Mouse (Mus musculus) hindbrain, embryonic 10.5 days (tissue): Measurements from ENCODE around the gene Zfp148. TPM values are rescaled to one million over a fixed set of nuclear protein-coding genes. Genes with fewer than 3 reads are reported as not detected.
"Not testable (repeated sequence)": the region's sequence is repeated elsewhere in the genome, so short reads cannot be mapped to it uniquely, and the experiment has no call there.

Source experiments
- DNase-seq: peaks from one replicate; pipeline ENCODE4 v3.0.0-alpha.2; 2017; ENCODE audit warnings: low spot score
- H3K27ac ChIP-seq: fragments of 300-500 bp; sonication (generic); 2 replicates; pipeline ENCODE4 v1.5.1; 2016; ENCODE audit warnings: mild to moderate bottlenecking, moderate library complexity
- H3K27me3 ChIP-seq: fragments of 300-500 bp; sonication (generic); 2 replicates; pipeline ENCODE4 v1.6.1; 2016; ENCODE audit warnings: mild to moderate bottlenecking; ENCODE audit not compliant: poor library complexity, insufficient read depth, severe bottlenecking
- H3K36me3 ChIP-seq: fragments of 300-500 bp; sonication (generic); 2 replicates; pipeline ENCODE4 v1.6.1; 2016; ENCODE audit warnings: mild to moderate bottlenecking, moderate library complexity
- H3K4me1 ChIP-seq: fragments of 300-500 bp; sonication (generic); replicated peaks from 2 replicates; pipeline ENCODE4 v1.6.1; 2016; ENCODE audit warnings: mild to moderate bottlenecking
- H3K4me3 ChIP-seq: fragments of 300-500 bp; sonication (generic); 2 replicates; pipeline ENCODE4 v1.5.1; 2016; ENCODE audit warnings: mild to moderate bottlenecking, moderate library complexity
- H3K9me3 ChIP-seq: fragments of 300-500 bp; sonication (generic); 2 replicates; pipeline ENCODE4 v1.6.1; 2016; ENCODE audit warnings: mild to moderate bottlenecking, moderate library complexity
- WGBS: fragments of 180-500 bp; shearing (Covaris S2); methylation state at CpG from one replicate; pipeline ENCODE4 v1.1.7; 2016; 5-methylcytosine and 5-hydroxymethylcytosine counted together
- polyA plus RNA-seq: library from polyadenylated mRNA; unstranded; fragments of >200 nt; fragmentation: Nextera tagmentation; extraction: Ambion mirVana; gene quantifications from 2 replicates; pipeline ENCODE4 v1.2.1, GENCODE M21; 2016

The Zfp148 gene
- polyA plus RNA-seq, 1 experiment from 2014 or later = 38.8 TPM

DNA sequence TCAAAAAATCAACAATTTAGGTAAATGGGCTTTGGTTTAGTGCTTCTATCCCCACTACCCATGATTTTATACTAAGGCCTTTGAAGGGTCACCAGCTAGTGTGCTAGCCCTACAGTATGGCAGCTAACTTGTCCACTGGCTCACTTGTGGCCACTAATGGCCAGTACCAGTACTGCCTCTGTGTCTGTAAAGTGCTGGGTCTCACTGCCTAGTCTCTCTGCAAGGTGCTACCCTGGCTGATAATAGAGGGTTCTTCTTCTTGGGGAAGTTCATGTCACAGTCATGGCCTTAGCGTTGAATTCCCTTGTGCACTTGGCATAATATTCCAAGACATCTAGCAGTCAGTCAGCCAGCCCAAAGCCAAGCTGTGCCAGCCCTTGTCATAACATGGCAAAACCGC is 100.5 kb downstream of the Zfp148 start:
- Histone ChIP-seq H3K27me3 (no peaks in the 10 kb centered on the region), H3K4me1 (no peaks in the 10 kb centered on the region), H3K36me3 (peaks cover 78% of the 10 kb centered on the region), H3K9me3 (peaks cover 4% of the 10 kb centered on the region; the same call in 1 of the 2 replicates), H3K4me3 (no peak overlapping the region), H3K27ac (no peak overlapping the region)
- 91% methylated on average over 2 of the region's 2 CpGs for WGBS
- DNase-seq = peak; percentile 20

- 94% methylated on average over 3 of the region's 3 CpGs for WGBS
- Histone ChIP-seq H3K9me3 (peaks cover 4% of the 10 kb centered on the region; the same call in 1 of the 2 replicates), H3K27ac (no peak overlapping the region), H3K4me1 (no peaks in the 10 kb centered on the region), H3K27me3 (no peaks in the 10 kb centered on the region), H3K4me3 (no peak overlapping the region), H3K36me3 (peaks cover 77% of the 10 kb centered on the region)
- no peak for DNase-seq
Measured at GRCm38 (mm10) chr16:33482309-33482708, 101.7 kb downstream of the Zfp148 start.

- H3K36me3 ChIP-seq = peaks cover 68% of the 10 kb centered on the region
- no peaks in the 10 kb centered on the region for H3K4me1 ChIP-seq
- H3K27me3 ChIP-seq = no peaks in the 10 kb centered on the region
- no peak overlapping the region for H3K27ac ChIP-seq
- 92% methylated on average over 4 of the region's 4 CpGs for WGBS
- DNase-seq = no peak
- no peak overlapping the region for H3K4me3 ChIP-seq
- no peaks in the 10 kb centered on the region for H3K9me3 ChIP-seq
Measured at GRCm38 (mm10) chr16:33487709-33488108, 107.1 kb downstream of the Zfp148 start.

GRCm38 (mm10) chr16:33494374-33494773 is 113.7 kb downstream of the Zfp148 start:
- H3K4me3 ChIP-seq = no peak overlapping the region
- H3K4me1 ChIP-seq = no peaks in the 10 kb centered on the region
- WGBS = 97% methylated on average over 4 of the region's 4 CpGs
- H3K27ac ChIP-seq = no peak overlapping the region
- H3K27me3 ChIP-seq = no peaks in the 10 kb centered on the region
- H3K36me3 ChIP-seq = peaks cover 56% of the 10 kb centered on the region
- no peak for DNase-seq
- H3K9me3 ChIP-seq = no peaks in the 10 kb centered on the region

- no peaks in the 10 kb centered on the region for H3K4me1 ChIP-seq
- no peak overlapping the region for H3K4me3 ChIP-seq
- H3K9me3 ChIP-seq = no peaks in the 10 kb centered on the region
- WGBS = 89% methylated on average over 4 of the region's 4 CpGs
- DNase-seq = no peak
- H3K36me3 ChIP-seq = peaks cover 13% of the 10 kb centered on the region
- no peaks in the 10 kb centered on the region for H3K27me3 ChIP-seq
- H3K27ac ChIP-seq = no peak overlapping the region
Measured at GRCm38 (mm10) chr16:33508082-33508481, 127.4 kb downstream of the Zfp148 start.

- not testable (repeated sequence) for DNase-seq, H3K9me3 ChIP-seq, H3K4me3 ChIP-seq, H3K27me3 ChIP-seq, H3K27ac ChIP-seq, H3K4me1 ChIP-seq
- 85% methylated on average over 2 of the region's 2 CpGs for WGBS
- peaks cover 12% of the 10 kb centered on the region for H3K36me3 ChIP-seq
Measured at GRCm38 (mm10) chr16:33509231-33509630, 128.6 kb downstream of the Zfp148 start.

DNA sequence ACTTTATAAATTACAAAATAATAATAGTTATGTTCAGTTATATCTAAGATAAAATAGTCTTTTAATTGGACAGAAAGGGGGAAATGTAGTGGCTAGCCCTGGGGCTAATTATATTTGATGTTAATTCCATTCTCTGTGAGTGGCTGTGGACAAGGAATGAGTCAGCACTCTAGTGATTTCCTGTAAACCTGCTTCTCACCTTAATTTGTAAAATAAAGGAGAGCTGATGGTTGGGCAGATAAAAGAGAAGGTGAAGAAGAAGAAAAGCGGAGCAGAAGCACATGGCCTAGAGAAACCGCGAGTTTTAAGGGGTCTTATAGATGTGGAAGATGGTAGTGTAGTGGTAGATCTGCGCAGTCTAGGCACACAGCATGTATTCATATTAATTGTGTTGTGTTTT is 130.2 kb downstream of the Zfp148 start:
- H3K4me3 ChIP-seq, H3K27ac ChIP-seq, H3K36me3 ChIP-seq, H3K4me1 ChIP-seq, H3K9me3 ChIP-seq, DNase-seq, H3K27me3 ChIP-seq: not testable (repeated sequence)
- WGBS = 91% methylated on average over 4 of the region's 4 CpGs

DNA sequence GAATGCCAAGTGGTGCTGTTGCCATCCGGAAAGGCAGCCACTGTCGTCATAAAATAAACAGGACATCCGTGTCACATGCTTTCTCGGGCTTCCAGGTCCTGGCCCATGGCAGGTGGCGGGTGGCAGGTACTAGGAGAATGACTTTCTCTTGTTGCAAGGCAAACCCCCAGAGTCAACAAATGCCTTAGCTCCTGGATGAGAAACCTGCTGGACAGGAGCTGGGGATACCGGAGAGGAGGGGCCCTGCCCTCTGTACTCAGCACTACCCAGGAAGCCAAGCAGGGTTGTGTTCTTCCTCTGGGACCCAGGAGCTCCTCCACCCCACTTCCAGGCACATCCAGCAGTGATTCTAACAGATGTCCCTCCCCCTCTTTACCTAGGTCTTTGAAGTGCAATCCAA is 131.9 kb downstream of the Zfp148 start:
- no peak overlapping the region for H3K4me3 ChIP-seq
- DNase-seq = no peak
- peaks cover 5% of the 10 kb centered on the region; the same call in 1 of the 2 replicates for H3K27me3 ChIP-seq
- no peaks in the 10 kb centered on the region for H3K9me3 ChIP-seq
- 89% methylated on average over 6 of the region's 6 CpGs for WGBS
- peaks cover 13% of the 10 kb centered on the region for H3K4me1 ChIP-seq
- H3K36me3 ChIP-seq = no peaks in the 10 kb centered on the region
- no peak overlapping the region for H3K27ac ChIP-seq

GRCm38 (mm10) chr16:33516807-33517565 is 136.3 kb downstream of the Zfp148 start, which contains the start of gene Slc12a8:
Gene Slc12a8 (plus strand): TSS chr16:33517328.
- peak within 1 kb of the TSS; percentile 56 for H3K4me3 ChIP-seq
- peak within 1 kb of the TSS; percentile 88 for H3K27ac ChIP-seq
- WGBS = 5% methylated on average over 27 of the region's 27 CpGs
- H3K9me3 ChIP-seq = no peaks in the 10 kb centered on the region
- peaks cover 22% of the 10 kb centered on the region for H3K4me1 ChIP-seq
- peak; percentile 40 for DNase-seq
- H3K36me3 ChIP-seq = no peaks in the 10 kb centered on the region
- H3K27me3 ChIP-seq = peaks cover 11% of the 10 kb centered on the region

DNA sequence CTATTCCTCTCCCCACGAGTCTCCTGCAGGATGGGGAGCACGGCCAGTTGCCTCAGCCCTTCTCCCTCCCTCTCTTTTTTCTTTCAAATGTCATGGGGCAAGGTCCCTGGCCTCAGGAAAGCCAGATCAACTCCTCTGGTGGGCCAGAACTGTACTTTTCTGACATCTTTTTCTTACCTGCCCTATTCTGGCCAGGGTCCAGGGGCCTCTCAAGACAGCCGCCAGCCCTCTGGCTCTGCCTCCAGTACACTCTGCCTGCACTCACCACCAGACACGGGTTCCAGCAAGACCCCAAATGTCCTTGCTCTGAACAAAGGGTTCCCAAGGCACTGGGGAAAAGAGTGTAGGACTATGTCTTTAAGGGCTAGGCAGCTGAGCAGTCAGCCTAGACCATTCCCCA is 137.0 kb downstream of the Zfp148 start:
- WGBS = 24% methylated on average over 4 of the region's 4 CpGs
- H3K4me1 ChIP-seq = peaks cover 28% of the 10 kb centered on the region
- DNase-seq = no peak
- peak overlapping the region; percentile 56 for H3K4me3 ChIP-seq
- H3K9me3 ChIP-seq = no peaks in the 10 kb centered on the region
- H3K27ac ChIP-seq = peak overlapping the region; percentile 88
- peaks cover 11% of the 10 kb centered on the region for H3K27me3 ChIP-seq
- no peaks in the 10 kb centered on the region for H3K36me3 ChIP-seq

DNA sequence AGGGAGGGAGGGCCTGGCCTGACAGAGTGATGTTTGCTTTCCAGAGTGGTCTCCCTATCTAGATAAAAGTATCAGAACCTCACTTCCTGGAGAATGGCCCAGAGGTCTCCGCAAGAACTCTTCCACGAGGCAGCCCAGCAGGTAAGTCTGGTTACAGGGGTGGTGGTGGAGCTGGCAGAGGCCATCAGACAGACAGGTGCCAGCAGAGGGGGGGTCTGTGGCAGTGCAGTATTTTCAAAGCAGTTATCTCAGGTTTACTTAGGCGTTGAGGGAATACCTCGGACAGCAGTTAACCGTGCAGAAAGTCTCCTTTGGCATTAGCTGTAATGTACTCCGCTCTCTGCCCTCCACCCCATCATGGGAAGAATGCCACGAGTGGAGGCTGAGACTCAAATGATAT is 137.6 kb downstream of the Zfp148 start:
- DNase-seq = no peak
- Histone ChIP-seq H3K27ac (no peak overlapping the region), H3K4me3 (no peak overlapping the region), H3K9me3 (no peaks in the 10 kb centered on the region), H3K27me3 (peaks cover 11% of the 10 kb centered on the region), H3K4me1 (peaks cover 30% of the 10 kb centered on the region), H3K36me3 (no peaks in the 10 kb centered on the region)
- WGBS = 74% methylated on average over 7 of the region's 7 CpGs

GRCm38 (mm10) chr16:33519916-33520568 is 139.4 kb downstream of the Zfp148 start:
- no peaks in the 10 kb centered on the region for H3K9me3 ChIP-seq
- no peaks in the 10 kb centered on the region for H3K36me3 ChIP-seq
- no peak for DNase-seq
- peaks cover 36% of the 10 kb centered on the region for H3K4me1 ChIP-seq
- peaks cover 11% of the 10 kb centered on the region for H3K27me3 ChIP-seq
- 82% methylated on average over 6 of the region's 6 CpGs for WGBS
- H3K4me3 ChIP-seq = no peak overlapping the region
- no peak overlapping the region for H3K27ac ChIP-seq

DNA sequence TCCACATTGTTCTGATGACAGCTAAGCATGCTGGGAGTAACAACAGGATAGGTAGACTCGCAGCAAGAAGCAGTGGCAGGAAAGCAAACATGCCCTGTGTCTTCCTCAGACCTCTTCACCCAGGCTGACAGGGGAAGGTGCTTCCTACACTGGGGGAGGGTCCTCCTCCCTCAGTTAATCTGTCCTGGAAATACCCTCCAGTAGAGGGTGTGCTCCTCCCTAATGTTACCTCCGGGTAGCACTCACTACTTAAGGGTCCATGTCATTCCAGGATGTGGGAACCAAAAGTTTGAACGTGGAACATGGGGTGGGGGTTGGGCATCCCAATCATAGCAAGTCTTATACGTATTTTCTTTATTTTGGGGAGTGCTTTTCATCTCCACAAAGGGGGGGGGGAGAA is 141.9 kb downstream of the Zfp148 start:
- WGBS = 54% methylated on average over 4 of the region's 4 CpGs
- Histone ChIP-seq H3K36me3 (no peaks in the 10 kb centered on the region), H3K4me3 (no peak overlapping the region), H3K27ac (no peak overlapping the region), H3K4me1 (peaks cover 24% of the 10 kb centered on the region), H3K27me3 (peaks cover 7% of the 10 kb centered on the region), H3K9me3 (no peaks in the 10 kb centered on the region)
- no peak for DNase-seq
